Mouse (Mus musculus) bone marrow macrophage, adult 2 months (primary cell): ENCODE results near the gene Gapt.

Experiments
- CTCF ChIP-seq: IDR thresholded peaks from 2 replicates; pipeline ENCODE4 v1.5.1; 2012; ENCODE audit warnings: low read depth, mild to moderate bottlenecking, low read length, moderate library complexity
- POLR2A ChIP-seq: IDR thresholded peaks from 2 replicates; pipeline ENCODE4 v1.6.1; 2012; ENCODE audit warnings: mild to moderate bottlenecking, low read depth, low read length, borderline replicate concordance

DNA sequence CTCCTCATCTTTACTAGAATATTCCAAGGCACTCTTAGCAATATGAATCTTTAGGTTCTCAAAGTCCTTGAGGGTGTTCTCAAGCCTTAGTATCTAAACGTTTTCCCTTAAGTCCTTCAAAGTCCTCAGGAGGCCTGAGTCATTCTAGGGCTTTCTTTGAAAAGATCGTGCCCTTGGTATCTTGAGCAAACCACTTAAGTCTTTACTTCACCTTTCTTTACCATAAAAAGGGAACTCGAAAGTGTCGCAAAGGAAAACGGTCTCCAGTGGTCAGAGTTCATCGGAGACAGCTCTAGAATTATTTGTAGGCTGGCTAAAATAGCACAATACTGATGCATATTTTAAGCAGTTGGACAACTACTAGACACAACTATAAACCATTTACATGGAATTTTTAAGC is 6.7 kb upstream of the Gapt start:
- TF ChIP-seq POLR2A, result no peak
- TF ChIP-seq CTCF, result no peak
